Mouse (Mus musculus) spleen, postnatal 36 days (tissue): ENCODE results near the gene Gm973.
"Not testable (repeated sequence)": the region's sequence is repeated elsewhere in the genome, so short reads cannot be mapped to it uniquely, and the experiment has no call there.

Experiments
- DNase-seq, 2 experiments: peaks; one replicate each; pipeline ENCODE4 v3.0.0; 2022; ENCODE audit warnings: low spot score in 2 of 2, mixed read lengths in 1 of 2

Gm973 gene

DNA sequence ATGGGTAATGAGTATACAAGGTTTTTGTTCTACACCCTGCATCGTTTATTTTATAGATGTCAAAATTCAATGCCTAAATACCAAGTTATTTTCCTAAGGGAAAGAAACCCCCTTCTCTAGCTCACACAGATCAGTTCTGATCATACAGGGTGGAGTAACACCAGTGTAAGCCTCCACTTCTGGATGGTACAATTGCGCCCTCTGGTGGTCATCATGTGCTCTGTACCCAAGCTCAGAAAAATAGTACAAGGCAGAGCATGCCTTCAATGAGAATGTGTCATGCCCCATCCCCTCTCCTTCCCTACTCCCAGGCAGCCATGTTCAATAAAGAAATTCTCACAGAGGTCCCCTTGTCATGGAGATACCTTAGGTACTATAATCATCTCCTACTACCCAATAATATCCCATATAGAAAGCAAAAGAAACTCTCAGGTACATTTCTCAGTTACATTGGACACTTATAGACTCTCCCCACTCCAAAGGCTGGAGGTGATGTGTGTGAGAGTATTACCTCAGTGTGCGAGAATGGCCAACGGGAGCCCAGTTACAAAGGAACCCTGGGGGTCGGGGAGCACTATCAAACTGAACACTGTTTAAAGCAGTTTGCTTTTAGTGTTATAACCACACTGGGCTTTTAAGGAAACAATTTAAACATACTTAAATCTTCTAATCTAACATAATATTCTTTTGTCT, 107.4 kb downstream of the Gm973 start:
- DNase-seq: peak; percentile 17 to 58

DNA sequence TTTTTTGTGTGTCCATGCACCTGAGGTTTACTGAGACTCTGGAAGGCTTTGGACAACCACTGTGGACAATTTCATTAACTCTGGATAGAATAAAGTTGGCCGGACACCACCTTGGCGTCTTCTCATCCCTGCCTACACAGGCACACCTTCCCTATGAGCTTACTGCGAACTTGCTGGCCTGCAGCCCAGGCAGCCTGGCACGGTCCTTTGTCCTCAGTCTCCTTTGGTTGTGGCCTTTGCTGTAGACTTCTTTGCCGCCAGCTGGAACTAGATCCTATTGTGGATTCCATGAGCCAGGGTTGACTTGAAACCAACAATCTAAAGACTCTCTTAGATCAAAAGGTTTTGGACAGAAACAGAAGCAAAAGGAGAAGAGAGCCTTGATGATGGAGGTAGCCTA, 109.3 kb downstream of the Gm973 start:
- no peak for DNase-seq

DNA sequence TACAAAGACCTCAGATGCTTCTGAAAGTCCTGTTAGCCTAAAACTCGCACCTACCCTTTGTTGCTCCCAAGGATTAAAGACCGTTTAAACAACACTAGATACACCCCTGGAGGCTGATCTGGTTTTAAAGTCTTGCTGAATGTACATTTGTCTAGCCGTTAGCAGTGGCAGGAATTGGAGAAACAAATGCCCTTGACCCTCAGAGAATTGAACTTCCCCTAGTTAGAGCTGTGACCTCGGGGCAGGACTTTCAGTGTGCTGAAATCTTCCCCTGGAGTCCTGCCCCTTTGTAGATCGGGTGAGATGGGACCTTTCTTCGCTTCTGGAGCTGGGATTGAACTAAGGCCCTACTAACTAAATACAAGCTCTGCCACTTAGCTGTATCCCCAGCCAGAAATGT, 113.1 kb downstream of the Gm973 start:
- no peak for DNase-seq

DNA sequence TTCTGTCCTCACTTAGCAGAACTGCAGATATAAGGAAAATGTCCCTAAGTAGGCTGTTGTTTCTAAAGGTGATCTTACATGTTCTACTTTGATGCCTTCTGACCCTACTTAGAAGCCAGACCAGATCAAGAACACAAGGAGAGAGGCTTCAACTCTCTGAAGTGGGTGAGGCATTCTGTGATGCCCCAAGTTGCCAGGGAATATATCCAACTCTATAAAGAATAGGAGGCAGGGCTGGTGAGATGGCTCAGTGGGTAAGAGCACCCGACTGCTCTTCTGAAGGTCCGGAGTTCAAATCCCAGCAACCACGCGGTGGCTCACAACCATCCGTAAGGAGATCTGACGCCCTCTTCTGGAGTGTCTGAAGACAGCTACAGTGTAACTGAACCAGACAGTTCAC, 114.3 kb downstream of the Gm973 start:
- not testable (repeated sequence) for DNase-seq

DNA sequence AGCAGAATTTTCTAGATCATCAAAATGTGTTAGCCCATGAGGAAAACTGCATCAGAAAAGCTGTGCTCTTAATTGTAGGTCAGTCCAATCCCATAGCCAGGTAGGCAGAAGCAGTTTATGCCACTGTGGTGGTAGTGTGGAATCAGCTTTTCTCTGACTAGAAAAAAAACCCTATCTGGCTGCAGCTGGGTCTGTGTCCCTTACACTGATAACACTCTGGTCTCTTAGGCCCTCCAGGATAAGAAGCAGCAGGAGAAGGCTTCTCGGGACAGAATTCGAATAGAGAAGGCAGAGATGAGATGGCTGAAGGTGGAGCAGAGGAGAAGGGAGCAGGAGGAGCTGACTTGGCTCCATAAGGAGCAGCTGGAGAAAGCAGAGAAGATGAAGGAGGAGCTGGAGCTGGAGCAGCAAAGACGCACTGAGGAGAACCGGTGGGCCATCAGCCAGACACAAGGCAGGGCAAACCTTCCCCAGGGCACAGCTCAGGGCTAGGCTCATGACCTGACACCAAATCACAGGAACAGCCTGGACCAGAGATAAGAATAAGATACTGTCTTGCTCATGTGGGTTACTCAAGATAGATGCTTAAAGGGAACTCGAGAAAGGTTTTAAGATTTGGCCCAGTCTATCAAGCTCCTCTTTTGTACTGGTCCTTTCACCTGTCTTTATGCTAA, 116.1 kb downstream of the Gm973 start:
- no peak for DNase-seq

DNA sequence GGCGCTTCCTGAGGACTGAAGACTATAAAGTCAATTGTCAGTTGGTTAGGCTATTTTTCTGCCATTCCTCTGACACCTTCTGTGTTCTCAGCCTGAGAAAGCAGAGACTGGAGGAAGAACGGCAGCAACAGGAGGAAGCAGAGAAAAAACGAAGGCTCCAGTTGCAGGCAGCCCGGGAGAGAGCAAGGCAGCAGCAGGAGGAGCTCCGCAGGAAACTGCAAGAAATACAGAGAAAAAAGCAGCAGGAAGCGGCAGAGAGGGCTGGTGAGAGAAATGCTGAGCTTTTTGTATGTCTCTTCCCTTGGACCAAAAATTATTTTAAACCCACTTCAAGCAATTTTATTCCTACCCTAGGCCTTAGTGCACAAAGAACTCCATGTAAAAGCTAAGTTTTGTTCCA, 117.0 kb downstream of the Gm973 start:
- DNase-seq: no peak

DNA sequence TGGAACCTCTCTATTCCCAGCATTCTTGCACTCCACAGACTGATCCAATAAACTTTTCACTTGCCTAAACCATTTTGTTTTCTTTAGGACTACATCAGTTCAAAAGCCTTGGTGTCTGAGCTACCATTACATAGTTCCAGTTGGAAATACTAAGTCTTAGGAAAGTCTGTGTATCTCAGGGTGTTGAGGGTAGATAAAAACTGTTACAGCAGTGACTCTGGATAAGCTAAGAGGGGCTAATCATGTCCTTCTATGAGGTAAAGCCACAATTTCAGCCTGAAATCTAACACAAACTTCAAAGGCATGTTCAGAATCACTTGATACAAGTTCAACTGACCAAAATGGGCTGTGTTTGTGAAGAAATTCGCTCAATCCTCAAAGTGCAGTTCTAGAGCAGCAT, 120.3 kb downstream of the Gm973 start:
- DNase-seq: no peak

DNA sequence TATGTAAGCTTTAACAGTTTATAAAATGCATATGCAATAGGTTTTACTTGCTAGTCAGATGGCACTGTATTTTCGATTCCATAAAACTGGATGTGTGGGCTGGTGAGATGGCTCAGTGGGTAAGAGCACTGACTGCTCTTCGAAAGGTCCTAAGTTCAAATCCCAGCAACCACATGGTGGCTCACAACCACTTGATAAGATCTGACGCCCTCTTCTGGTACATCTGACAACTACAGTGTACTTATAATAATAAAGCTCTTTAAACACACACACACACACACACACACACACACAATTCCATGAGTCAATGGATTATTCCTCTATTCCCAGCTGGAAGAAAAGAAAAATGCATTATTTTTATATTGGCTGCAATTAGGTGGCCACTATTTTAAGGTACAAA, 122.3 kb downstream of the Gm973 start:
- no peak for DNase-seq

DNA sequence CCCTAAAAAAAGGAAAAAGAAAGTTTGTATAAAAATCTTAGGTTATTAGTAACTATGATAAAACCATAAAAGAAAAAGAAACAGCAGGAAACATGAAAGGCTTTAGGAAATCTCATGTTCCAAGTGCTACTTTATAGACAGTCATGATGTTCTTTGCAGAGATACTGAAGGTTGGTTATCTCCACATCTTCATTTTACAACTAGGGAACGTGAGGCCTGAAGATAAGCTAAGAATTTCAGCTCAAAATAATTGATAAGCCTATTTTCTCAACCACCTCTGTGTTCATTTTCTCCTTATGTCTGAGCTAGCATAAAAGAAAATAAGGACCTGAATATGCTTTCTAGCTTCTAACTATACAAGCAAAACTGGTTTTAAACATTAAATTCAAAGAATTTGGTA, 126.4 kb downstream of the Gm973 start:
- DNase-seq: no peak

DNA sequence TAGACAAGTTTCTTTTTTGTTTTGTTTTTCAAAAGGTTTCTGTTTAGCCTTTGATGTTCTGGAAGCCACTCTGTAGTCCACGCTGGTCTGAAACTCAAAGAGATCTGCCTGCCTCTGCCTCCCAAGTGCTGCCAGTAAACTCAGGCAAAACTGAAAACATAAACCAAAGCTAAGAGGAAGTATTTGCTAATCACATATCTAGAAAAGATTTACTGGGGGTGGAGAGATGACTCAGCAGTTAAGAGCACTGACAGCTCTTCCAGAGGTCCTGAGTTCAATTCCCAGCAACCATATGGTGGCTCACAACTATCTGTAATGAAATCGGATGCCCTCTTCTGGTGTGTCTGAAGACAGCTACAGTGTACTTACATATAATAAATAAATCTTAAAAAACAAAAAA, 130.4 kb downstream of the Gm973 start:
- DNase-seq: not testable (repeated sequence)

DNA sequence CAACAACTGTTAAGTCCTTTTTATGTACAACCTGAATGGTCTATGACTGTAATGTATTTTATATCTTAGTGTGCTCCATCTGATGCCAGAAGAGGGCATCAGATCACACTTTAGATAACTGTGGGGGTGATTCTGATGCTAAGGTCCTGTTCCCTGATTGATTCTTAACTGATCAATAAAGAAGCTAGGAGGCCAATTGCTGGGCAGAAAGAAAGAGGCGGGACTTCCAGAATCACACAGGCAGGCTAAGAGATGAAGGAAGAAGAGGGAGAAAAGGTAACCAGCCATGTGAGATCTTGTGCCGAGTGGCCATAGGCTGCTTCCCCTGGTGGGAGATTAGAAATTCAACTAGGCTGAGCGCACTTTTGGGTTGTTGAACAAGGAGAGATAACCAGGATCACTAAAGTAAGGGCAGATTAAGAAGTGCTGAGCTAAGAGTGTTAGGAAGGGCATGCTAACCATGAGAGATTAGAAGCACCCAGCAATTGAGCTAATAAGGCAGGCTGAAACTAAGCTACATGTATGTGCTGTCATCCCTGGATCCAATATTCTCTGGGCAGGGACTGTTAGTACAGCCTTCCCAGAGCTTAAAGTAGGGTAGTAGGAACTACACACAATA, 135.2 kb downstream of the Gm973 start:
- DNase-seq: no peak

DNA sequence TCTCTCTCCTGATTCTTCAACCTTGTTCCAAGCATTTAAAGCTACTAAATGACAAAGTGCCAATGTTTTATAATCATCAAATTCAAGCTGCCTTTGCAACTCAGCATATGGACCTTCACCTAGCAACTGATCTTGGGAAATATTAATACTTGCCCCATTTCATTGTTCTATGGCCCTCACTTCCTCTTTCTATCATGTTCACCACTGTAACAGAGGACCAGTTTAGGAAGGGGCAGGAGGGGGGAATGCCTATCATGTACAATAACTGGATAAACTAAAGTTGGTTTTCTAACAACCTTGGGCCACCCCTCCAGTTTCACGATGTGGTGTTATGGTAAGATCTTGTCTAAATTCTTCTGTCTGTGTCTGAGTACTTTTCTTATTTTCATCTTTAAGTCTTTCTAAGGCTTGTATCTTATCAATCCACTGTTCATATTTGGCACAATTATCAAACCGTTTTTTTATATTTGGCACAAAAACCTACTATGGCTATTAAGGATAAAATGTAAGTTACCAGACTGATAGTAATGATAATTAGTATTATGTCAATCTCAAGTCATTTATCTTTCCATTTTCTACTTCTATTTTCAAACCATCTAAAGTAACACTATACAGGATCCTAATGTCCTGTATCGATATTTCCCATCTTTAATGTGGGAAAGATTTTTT, 137.3 kb downstream of the Gm973 start:
- no peak for DNase-seq

DNA sequence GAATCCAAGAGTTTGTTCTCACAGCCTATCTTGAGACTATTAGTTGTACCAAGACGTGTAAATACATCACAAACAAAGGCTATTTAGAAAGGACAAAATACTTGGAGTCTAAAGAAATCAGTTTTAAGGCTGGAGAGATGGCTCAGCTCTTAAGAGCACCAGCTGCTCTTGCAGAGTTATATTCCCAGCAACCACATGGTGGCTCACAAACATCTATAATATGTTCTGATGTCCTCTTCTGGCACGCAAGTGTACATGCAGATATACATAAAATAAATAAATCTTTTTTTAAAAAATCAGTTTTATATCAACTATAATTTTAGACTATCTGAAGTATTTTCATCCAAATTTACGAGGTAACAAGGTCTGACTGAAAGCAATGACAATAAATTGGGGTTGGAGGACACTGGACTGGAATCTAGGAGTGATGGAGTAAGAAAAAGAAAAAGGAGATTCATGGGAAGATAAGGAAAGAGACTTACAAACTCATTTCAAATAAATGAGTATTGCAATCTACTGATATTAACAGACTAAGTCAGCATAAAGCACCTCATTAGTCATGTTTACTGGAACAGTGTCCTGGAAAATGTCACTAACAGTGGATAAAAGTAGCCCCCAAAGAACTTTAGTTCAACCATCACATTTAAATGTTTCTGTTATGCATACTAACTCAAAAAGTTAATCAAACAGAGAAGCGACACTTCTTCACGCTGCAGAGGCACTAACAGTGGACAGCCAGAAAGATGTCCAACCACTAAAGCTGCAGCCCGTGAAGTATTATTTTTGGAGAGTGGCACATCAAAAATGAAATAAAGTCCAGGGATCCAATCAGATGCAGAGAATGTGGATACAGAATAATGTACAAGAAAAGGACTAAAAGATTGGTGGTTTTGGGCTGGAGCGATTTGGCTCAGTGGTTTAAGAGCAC, 140.4 kb downstream of the Gm973 start:
- DNase-seq: no peak

DNA sequence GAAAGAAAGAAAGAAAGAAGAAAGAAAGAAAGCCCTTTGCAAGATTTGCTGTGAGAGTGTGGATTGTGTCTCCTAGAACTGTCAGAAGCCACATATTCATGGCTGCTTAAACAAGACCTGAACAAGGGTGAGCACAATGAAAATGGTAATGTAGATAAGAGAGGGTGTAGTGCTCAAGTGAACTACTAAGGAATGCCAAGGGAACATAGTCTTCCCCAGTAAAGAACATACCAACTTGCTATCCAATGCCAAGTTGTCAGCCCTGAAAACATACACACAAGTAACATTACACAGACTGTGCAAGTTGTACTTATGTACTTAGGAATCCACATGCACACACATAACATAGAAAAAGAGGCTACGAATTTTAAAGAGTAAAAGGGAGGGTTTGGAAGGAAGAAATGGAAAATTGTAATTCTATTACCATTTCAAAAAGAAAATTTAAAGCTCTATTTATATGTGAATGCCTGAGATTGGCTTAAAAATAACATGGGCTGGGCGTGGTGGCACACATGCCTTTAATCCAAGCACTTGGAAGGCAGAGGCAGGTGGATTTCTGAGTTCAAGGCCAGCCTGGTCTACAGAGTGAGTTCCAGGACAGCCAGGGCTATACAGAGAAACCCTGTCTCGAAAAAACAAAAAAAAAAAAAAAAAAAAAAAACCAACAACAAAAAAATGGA, 147.5 kb downstream of the Gm973 start:
- no peak for DNase-seq

DNA sequence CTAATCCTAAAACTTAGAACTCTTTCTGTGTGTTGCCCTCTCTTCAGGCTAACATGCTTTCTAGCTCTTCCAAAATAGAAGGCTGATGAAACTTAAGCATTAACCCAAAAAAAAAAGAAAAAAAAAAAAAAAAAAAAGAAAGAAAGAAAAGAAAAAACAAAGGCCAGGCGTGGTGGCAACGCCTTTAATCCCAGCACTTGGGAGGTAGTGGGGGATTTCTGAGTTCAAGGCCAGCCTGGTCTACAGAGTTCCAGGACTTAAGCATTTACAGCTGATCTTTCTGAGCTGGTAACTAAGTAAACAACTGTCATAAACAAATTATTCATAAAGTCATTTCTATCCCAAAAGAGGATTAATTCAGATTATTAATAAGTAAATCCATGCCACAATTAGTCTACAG, 152.8 kb downstream of the Gm973 start:
- no peak for DNase-seq

DNA sequence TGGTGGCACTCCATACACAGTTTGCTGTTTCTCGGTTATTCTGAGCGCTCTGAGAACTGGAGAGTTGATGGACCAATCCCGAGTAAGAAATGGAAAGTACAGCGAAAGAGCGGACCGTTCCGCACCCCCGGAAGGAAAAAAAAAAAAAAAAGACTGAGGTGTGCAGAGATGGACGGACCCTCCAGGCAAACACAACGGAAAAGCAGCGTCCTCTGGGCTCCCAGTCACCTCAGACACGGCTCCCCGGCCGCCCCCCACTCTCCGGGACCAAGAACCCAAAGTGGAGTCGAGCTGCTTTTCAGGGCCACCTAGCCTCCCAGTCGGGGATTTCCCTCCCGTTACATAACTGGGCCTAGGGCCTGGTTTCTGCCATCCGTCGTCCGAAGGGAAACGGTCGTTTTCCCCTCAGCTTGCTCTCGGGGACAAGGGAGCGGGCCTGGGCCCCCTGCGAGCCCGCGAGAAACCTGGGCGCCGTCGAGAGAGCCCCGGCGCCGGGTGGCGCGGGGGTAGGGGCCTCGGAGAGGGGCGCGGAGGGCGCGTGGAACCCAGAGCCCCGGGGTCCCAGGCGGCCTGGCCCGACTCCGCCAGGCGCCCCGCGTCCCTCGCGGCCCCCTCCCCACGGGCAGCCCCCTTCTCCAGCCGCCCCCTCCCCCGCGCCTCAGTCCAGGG, 154.0 kb downstream of the Gm973 start:
- DNase-seq: peak; percentile 18 to 30

DNA sequence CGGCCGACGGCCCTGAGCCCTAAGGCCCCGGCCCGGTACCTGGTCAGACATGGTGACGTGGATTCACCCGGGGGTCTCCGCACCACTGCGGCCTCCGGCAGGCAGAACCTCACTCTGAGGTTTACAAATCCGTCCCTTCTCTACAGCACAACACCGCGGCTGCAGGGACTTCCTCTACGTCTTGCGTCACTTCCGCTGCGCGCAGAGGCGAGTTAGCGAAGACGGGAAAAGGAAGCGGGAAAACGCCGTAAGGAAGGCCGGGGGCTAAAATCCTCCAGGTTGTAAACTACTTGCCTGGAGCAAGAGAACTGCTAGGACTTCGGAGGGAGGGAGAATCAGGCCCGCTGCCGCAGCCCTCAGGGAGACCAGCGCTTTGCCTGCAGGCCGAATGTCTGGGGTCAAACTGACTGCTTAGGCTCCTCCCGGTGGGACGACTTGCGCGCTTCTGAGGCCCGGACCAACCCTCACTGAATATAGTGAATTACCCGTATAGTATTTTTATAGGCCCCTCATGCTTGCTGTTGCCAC, 154.6 kb downstream of the Gm973 start, which contains the start of gene Sumo1:
Gene Sumo1 (minus strand): TSS at position 194 of the 528 bp plus-strand sequence.
- peak; percentile 84 to 88 for DNase-seq

DNA sequence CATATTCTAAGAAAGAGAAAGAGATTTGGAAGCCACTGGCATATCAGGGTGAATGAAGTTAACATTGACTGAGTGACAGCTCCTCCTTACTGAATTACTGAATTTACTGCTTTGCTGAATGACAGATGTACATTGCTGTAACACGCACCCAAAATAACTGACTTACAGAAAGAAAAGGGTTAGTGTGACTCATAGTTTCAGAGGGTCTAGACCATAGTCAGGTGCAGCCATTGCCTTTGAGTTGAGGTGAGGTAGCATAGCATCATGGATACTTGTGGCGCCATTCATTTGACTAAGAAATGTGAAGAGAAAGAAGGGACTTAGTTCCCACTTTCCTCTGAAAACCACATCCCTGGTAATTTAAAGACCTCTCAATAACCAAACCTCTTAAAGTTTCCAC, 157.6 kb downstream of the Gm973 start:
- no peak for DNase-seq

DNA sequence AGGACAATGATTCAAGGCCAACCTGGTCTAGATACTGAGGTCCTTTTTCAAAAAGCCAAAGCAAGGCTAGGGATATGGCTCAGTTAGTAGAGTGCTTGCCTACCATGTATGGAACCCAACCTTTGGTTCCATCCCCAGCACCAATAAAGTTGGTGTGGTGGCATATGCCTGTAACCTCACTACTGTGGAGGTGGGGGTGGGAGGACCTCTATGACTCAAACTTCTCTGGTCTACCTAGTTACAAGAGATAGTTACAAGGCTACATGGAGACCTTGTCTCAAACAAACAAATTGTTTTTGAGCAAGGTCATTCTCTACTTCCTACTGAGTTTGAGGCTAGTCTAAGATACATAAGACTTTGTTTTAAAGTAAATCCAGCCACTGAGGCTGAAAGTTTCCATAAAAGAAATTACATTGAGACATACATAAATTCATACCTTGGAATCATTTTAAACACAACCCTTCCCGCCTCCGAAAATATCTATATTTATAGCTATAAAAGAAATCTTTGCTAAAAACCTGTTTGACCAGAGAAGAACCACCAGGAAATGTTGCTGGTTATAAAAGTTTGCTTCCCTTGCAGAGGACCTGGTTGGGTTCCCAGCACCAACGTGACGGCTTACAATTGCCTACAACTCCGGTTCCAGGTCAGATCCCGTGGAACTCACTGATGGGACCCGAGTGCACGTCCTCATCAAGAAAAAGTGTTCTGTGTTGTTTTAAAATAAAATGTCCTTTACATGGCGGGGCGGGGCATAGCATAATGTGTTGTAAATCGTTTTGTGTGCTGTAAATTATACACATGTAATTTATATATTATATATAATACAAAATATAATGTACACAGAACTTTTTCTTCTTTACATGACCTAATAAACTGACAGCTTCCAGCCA, 168.1 kb downstream of the Gm973 start:
- peak; percentile 3 to 42 for DNase-seq
